Mouse (Mus musculus) lung, embryonic 14.5 days (tissue): ENCODE results near the gene Pimreg. TPM values are rescaled to one million over a fixed set of nuclear protein-coding genes. Genes with fewer than 3 reads are reported as not detected.

Experiments
- ATAC-seq: fragments of 200-750 bp; cut with Nextera tagmentation; 2 replicates; pipeline ENCODE4 v1.8.0; 2017; ENCODE audit warnings: mild to moderate bottlenecking, moderate TSS enrichment, moderate library complexity; ENCODE audit not compliant: insufficient read depth
- DNase-seq: peaks from one replicate; pipeline ENCODE4 v3.0.0-alpha.2; 2015
- H3K27ac ChIP-seq: fragments of 300-500 bp; sonication (generic); 2 replicates; pipeline ENCODE4 v1.5.1; 2014; ENCODE audit warnings: low read depth, mild to moderate bottlenecking, moderate library complexity
- H3K27me3 ChIP-seq: fragments of 300-500 bp; sonication (generic); 2 replicates; pipeline ENCODE4 v1.6.1; 2014; ENCODE audit warnings: low read length, control low read depth; ENCODE audit not compliant: insufficient read depth
- H3K36me3 ChIP-seq: fragments of 300-500 bp; sonication (generic); 2 replicates; pipeline ENCODE4 v1.6.1; 2014; ENCODE audit warnings: control low read depth; ENCODE audit not compliant: insufficient read depth
- H3K4me1 ChIP-seq: fragments of 300-500 bp; sonication (generic); 2 replicates; pipeline ENCODE4 v1.6.1; 2014; ENCODE audit warnings: antibody characterized with exemption, control low read depth; ENCODE audit not compliant: insufficient read depth
- H3K4me2 ChIP-seq: fragments of 300-500 bp; sonication (generic); 2 replicates; pipeline ENCODE4 v1.6.1; 2014; ENCODE audit warnings: mild to moderate bottlenecking
- H3K4me3 ChIP-seq: fragments of 300-500 bp; sonication (generic); 2 replicates; pipeline ENCODE4 v1.5.1; 2014; ENCODE audit warnings: low read depth, low read length
- H3K9ac ChIP-seq: fragments of 300-500 bp; sonication (generic); 2 replicates; pipeline ENCODE4 v1.6.1; 2014
- H3K9me3 ChIP-seq: fragments of 300-500 bp; sonication (generic); 2 replicates; pipeline ENCODE4 v1.6.1; 2016; ENCODE audit warnings: low read depth, low read length, control low read depth
- CTCF ChIP-seq: IDR thresholded peaks from 2 replicates; pipeline ENCODE4 v1.5.1; 2016; ENCODE audit warnings: antibody characterized with exemption, low read depth
- WGBS: fragments of 180-500 bp; shearing (Covaris S2); extraction: QIAGEN DNeasy Blood & Tissue Kit; methylation state at CpG from one replicate; pipeline ENCODE4 v1.1.7; 2014; 5-methylcytosine and 5-hydroxymethylcytosine counted together
- polyA plus RNA-seq: library from polyadenylated mRNA; unstranded; fragments of >200 nt; fragmentation: Nextera tagmentation; extraction: Ambion mirVana; gene quantifications from 2 replicates; pipeline ENCODE4 v1.2.1, GENCODE M21; 2014

The Pimreg gene
- polyA plus RNA-seq, 1 experiment from 2014 or later = 165 TPM

DNA sequence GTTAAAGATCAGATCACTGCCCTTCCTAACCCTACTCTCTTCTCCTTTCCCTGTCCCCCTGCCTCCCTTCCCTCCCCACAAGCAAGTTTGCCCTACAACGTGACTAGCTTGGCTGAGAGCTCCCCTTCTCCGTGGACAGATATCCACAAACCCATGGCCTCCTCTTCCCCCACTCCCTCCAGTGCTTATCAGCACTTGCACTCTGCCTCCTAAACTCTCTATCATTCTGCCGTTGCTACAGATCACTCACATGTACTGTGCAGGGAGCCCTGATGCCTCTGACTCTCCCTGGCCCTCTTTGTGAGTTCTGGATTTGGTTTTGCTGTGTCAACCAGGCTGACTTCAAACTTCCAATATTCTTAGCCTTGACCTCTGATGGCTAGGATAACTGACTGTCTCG, 20.8 kb upstream of the Pimreg start:
- 45% methylated on average over 4 of the region's 4 CpGs for WGBS
- no peak for TF ChIP-seq CTCF
- no peaks in the 10 kb centered on the region for H3K27me3 ChIP-seq
- no peak overlapping the region for H3K4me3 ChIP-seq
- no peak overlapping the region for H3K4me2 ChIP-seq
- DNase-seq (no peak), ATAC-seq (no peak)
- H3K27ac ChIP-seq = no peak overlapping the region
- H3K4me1 ChIP-seq = no peaks in the 10 kb centered on the region
- H3K36me3 ChIP-seq = no peaks in the 10 kb centered on the region
- H3K9ac ChIP-seq = no peak overlapping the region
- H3K9me3 ChIP-seq = no peaks in the 10 kb centered on the region

- no peak overlapping the region for H3K9ac ChIP-seq
- H3K9me3 ChIP-seq = no peaks in the 10 kb centered on the region
- no peak overlapping the region for H3K27ac ChIP-seq
- H3K36me3 ChIP-seq = no peaks in the 10 kb centered on the region
- 63% methylated on average over 6 of the region's 6 CpGs for WGBS
- ATAC-seq (no peak), DNase-seq (no peak)
- H3K4me3 ChIP-seq = no peak overlapping the region
- H3K4me2 ChIP-seq = no peak overlapping the region
- H3K27me3 ChIP-seq = no peaks in the 10 kb centered on the region
- no peak for TF ChIP-seq CTCF
- H3K4me1 ChIP-seq = no peaks in the 10 kb centered on the region
Observed at GRCm38 (mm10) chr11:72022827-72023226, 19.0 kb upstream of the Pimreg start.

DNA sequence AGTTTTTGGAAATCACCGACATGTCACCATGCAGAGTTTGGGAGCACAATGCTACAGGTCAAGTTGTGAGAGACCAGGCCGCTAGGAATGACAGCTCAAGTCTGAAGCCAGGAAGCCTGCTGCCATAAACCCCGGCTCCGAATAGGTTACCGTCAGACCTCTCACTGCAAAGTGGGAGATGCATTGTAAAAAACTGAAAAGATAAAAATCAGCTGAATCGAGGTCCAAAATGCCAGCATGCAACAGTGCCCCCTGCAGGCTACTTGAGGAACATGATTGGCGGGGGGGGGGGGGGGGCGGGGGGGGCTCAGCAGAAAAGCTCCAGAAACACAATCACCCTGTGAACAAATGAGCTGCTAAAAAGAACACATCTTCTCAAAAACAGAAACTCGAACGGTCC, 18.3 kb upstream of the Pimreg start:
- 36% methylated on average over 9 of the region's 10 CpGs for WGBS
- peak; percentile 23 for DNase-seq

GRCm38 (mm10) chr11:72024193-72024781, 17.5 kb upstream of the Pimreg start:
- no peak overlapping the region for H3K4me3 ChIP-seq
- H3K27ac ChIP-seq = no peak overlapping the region
- DNase-seq (peak; percentile 77), ATAC-seq (peak; percentile 28)
- H3K4me1 ChIP-seq = no peaks in the 10 kb centered on the region
- H3K36me3 ChIP-seq = no peaks in the 10 kb centered on the region
- WGBS = 16% methylated on average over 5 of the region's 5 CpGs
- no peak overlapping the region for H3K4me2 ChIP-seq
- peak; percentile 82 for TF ChIP-seq CTCF
- H3K27me3 ChIP-seq = no peaks in the 10 kb centered on the region
- no peaks in the 10 kb centered on the region for H3K9me3 ChIP-seq
- no peak overlapping the region for H3K9ac ChIP-seq

More for the DNA sequence above, 18.3 kb upstream of the Pimreg start:
- no peaks in the 10 kb centered on the region for H3K36me3 ChIP-seq
- no peaks in the 10 kb centered on the region for H3K4me1 ChIP-seq
- ATAC-seq = no peak
- no peak overlapping the region for H3K4me2 ChIP-seq
- H3K9ac ChIP-seq = no peak overlapping the region
- TF ChIP-seq CTCF = peak; percentile 51
- H3K9me3 ChIP-seq = no peaks in the 10 kb centered on the region
- no peak overlapping the region for H3K27ac ChIP-seq
- no peak overlapping the region for H3K4me3 ChIP-seq
- H3K27me3 ChIP-seq = no peaks in the 10 kb centered on the region

DNA sequence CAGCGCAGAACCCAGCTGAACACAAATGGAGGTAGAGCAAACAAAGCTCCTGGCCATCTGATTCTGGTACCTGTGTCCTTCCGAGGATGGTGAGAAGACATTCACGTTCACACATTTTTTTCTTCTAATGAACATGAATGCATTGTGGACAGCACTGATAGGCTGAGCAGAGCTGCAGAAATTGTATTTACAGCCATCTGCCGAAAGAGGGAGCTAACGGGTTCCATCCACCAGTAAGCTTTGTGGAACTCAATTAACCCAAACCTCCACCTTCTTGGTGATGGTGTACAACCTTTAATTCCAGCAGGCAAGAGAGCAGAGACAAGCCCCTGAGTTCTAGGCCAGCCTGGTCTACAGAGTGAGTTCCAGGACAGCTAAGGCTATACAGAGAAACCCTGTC, 16.0 kb upstream of the Pimreg start:
- ATAC-seq (no peak), DNase-seq (peak; percentile 73)
- H3K9ac ChIP-seq = no peak overlapping the region
- H3K4me1 ChIP-seq = no peaks in the 10 kb centered on the region
- H3K4me2 ChIP-seq = no peak overlapping the region
- 36% methylated on average over 5 of the region's 5 CpGs for WGBS
- H3K9me3 ChIP-seq = no peaks in the 10 kb centered on the region
- TF ChIP-seq CTCF = peak; percentile 54
- H3K4me3 ChIP-seq = no peak overlapping the region
- H3K27ac ChIP-seq = no peak overlapping the region
- no peaks in the 10 kb centered on the region for H3K36me3 ChIP-seq
- no peaks in the 10 kb centered on the region for H3K27me3 ChIP-seq

DNA sequence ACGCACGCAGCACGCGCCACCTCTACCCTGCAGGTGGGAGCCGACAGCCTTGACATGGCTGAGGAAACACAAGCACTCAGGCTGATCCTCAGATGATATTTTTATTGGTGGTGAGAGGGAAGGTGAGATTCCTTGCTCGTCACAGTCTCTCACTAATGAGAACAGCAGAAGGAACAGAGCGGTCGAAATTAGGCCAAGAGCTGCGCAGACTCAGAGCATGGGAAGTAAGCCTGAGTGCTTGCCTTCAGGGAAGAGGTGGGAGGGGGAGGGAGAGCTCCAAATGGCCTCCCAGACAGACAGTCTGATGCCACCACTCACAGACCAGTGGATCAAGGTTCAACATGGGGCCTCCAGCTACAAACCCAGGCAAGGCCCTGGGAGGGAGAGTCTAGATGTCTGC, 15.3 kb upstream of the Pimreg start:
- H3K4me1 ChIP-seq = no peaks in the 10 kb centered on the region
- H3K4me2 ChIP-seq = no peak overlapping the region
- no peak overlapping the region for H3K9ac ChIP-seq
- ATAC-seq (no peak), DNase-seq (no peak)
- no peak overlapping the region for H3K4me3 ChIP-seq
- H3K27ac ChIP-seq = no peak overlapping the region
- no peaks in the 10 kb centered on the region for H3K36me3 ChIP-seq
- TF ChIP-seq CTCF = no peak
- H3K27me3 ChIP-seq = no peaks in the 10 kb centered on the region
- H3K9me3 ChIP-seq = no peaks in the 10 kb centered on the region
- 88% methylated on average over 9 of the region's 9 CpGs for WGBS

DNA sequence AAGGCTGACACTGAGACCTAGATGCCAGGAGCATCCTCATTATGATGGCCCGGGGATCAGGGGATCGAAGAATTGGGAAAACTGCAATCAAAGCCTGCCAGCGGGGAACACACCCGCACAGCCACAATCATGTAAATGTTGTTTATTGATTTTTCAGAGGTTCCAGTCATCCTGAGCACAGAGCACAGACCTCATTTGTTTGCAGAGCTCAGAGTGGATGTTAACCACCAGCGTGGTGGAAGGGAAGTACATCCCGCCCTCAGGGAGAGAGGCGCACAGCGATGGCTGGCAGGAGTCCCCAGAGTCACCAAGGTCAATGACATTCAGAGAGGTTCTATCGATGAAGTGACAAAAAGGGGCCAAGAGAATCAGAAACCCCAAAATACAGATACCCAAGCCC, 14.0 kb upstream of the Pimreg start:
- Histone ChIP-seq H3K4me2 (no peak overlapping the region), H3K27ac (no peak overlapping the region), H3K9me3 (no peaks in the 10 kb centered on the region), H3K4me3 (no peak overlapping the region), H3K4me1 (no peaks in the 10 kb centered on the region), H3K9ac (no peak overlapping the region), H3K36me3 (no peaks in the 10 kb centered on the region), H3K27me3 (no peaks in the 10 kb centered on the region)
- no peak for TF ChIP-seq CTCF
- no peak for ATAC-seq
- 78% methylated on average over 9 of the region's 9 CpGs for WGBS
- DNase-seq = no peak

GRCm38 (mm10) chr11:72029143-72029542, 12.7 kb upstream of the Pimreg start:
- H3K9me3 ChIP-seq = no peaks in the 10 kb centered on the region
- ATAC-seq = peak; percentile 52
- DNase-seq = peak; percentile 74
- H3K36me3 ChIP-seq = no peaks in the 10 kb centered on the region
- peak; percentile 84 for TF ChIP-seq CTCF
- H3K4me2 ChIP-seq = no peak overlapping the region
- no peaks in the 10 kb centered on the region for H3K27me3 ChIP-seq
- no peaks in the 10 kb centered on the region for H3K4me1 ChIP-seq
- no peak overlapping the region for H3K4me3 ChIP-seq
- no peak overlapping the region for H3K9ac ChIP-seq
- H3K27ac ChIP-seq = no peak overlapping the region
- 19% methylated on average over 22 of the region's 23 CpGs for WGBS
